ENCODE assay signal across 8 mouse cellular contexts in genomic region chr2:132846407-132847358, GRCm38 (mm10). TPM values are rescaled to one million over a fixed set of nuclear protein-coding genes. Genes with fewer than 3 reads are reported as not detected.
DNase-seq lines count a peak whose midpoint lies in the region; ATAC-seq and TF ChIP-seq lines count a peak whose summit lies in the region.

Crls1 (plus strand) TSS chr2:132846666.

- peak; percentile 82 for ATAC-seq in embryonic facial prominence, embryonic 13.5 days (ENCODE audit: insufficient number of reproducible peaks, insufficient read depth, low FRiP score, low TSS enrichment, low read depth)
- ATAC-seq in limb, embryonic 12.5 days (ENCODE audit: insufficient number of reproducible peaks, insufficient read depth, low FRiP score, low TSS enrichment, low read depth) = peak; percentile 90
- peak; percentile 96 for ATAC-seq in midbrain, embryonic 15.5 days (replicated peaks)

- no peaks in the 10 kb centered on the region for H3K27me3 ChIP-seq in embryonic facial prominence, embryonic 13.5 days
- H3K27me3 ChIP-seq in kidney, adult 2 months (replicated peaks; ENCODE audit: control insufficient read depth, insufficient read depth, low read length) = no peaks in the 10 kb centered on the region
- H3K27me3 ChIP-seq in limb, embryonic 12.5 days = no peaks in the 10 kb centered on the region
- H3K27me3 ChIP-seq in midbrain, embryonic 15.5 days (replicated peaks) = no peaks in the 10 kb centered on the region
- no peaks in the 10 kb centered on the region for H3K27me3 ChIP-seq in spleen, adult 2 months (ENCODE audit: control insufficient read depth, insufficient read depth, low read length)

- under 1% methylated on average over 75 of the region's 96 CpGs for WGBS in embryonic facial prominence, embryonic 13.5 days
- under 1% methylated on average over 92 of the region's 96 CpGs for WGBS in kidney, adult 2 months
- under 1% methylated on average over 89 of the region's 96 CpGs for WGBS in limb, embryonic 12.5 days
- WGBS in midbrain, embryonic 15.5 days = under 1% methylated on average over 91 of the region's 96 CpGs
- under 1% methylated on average over 96 of the region's 96 CpGs for WGBS in spleen, adult 2 months

- H3K9me3 ChIP-seq in embryonic facial prominence, embryonic 13.5 days = no peaks in the 10 kb centered on the region
- no peaks in the 10 kb centered on the region for H3K9me3 ChIP-seq in limb, embryonic 12.5 days
- H3K9me3 ChIP-seq in midbrain, embryonic 15.5 days = no peaks in the 10 kb centered on the region

- peak within 1 kb of the TSS; percentile 86 for H3K9ac ChIP-seq in embryonic facial prominence, embryonic 13.5 days
- peak within 1 kb of the TSS; percentile 96 for H3K9ac ChIP-seq in limb, embryonic 12.5 days (replicated peaks)
- peak within 1 kb of the TSS; percentile 77 for H3K9ac ChIP-seq in midbrain, embryonic 15.5 days

- TF ChIP-seq CTCF in kidney, adult 2 months (conservative IDR thresholded peaks at IDR 0.05; ENCODE audit: insufficient read depth, insufficient read length, low read depth, low read length) = peak; percentile 97
- TF ChIP-seq CTCF in spleen, adult 2 months (IDR thresholded peaks at IDR 0.05; ENCODE audit: extremely low read depth, insufficient read depth, insufficient read length, insufficient replicate concordance) = peak; percentile 99

- peak within 1 kb of the TSS; percentile 79 for H3K27ac ChIP-seq in embryonic facial prominence, embryonic 13.5 days
- H3K27ac ChIP-seq in kidney, adult 2 months (ENCODE audit: insufficient read depth, low read depth, low read length) = peak within 1 kb of the TSS; percentile 49; the same call in 1 of the 2 replicates
- peak within 1 kb of the TSS; percentile 86 for H3K27ac ChIP-seq in limb, embryonic 12.5 days
- peak within 1 kb of the TSS; percentile 83 for H3K27ac ChIP-seq in midbrain, embryonic 15.5 days
- peak within 1 kb of the TSS; percentile 60 for H3K27ac ChIP-seq in spleen, adult 2 months (ENCODE audit: insufficient read depth, low read length)

- peak within 1 kb of the TSS; percentile 63 for H3K4me2 ChIP-seq in embryonic facial prominence, embryonic 13.5 days
- peak within 1 kb of the TSS; percentile 65 for H3K4me2 ChIP-seq in limb, embryonic 12.5 days
- peak within 1 kb of the TSS; percentile 70 for H3K4me2 ChIP-seq in midbrain, embryonic 15.5 days

- H3K36me3 ChIP-seq in embryonic facial prominence, embryonic 13.5 days = peaks cover 21% of the 10 kb centered on the region
- H3K36me3 ChIP-seq in kidney, adult 2 months (ENCODE audit: control insufficient read depth, insufficient read depth, low read length) = no peaks in the 10 kb centered on the region; the same call in 1 of the 2 replicates
- H3K36me3 ChIP-seq in limb, embryonic 12.5 days = peaks cover 18% of the 10 kb centered on the region
- peaks cover 4% of the 10 kb centered on the region for H3K36me3 ChIP-seq in midbrain, embryonic 15.5 days (replicated peaks)
- H3K36me3 ChIP-seq in spleen, adult 2 months (ENCODE audit: control insufficient read depth, insufficient read depth, low read length) = no peaks in the 10 kb centered on the region

- no peak for TF ChIP-seq POLR2A in kidney, adult 2 months (IDR thresholded peaks at IDR 0.05; ENCODE audit: low read depth, low read length)
- TF ChIP-seq POLR2A in spleen, adult 2 months (IDR thresholded peaks at IDR 0.05; ENCODE audit: low read depth, low read length) = peak; percentile 54; the same call in 1 of the 2 replicates

- DNase-seq in 3134 (ENCODE audit: extremely low read depth, insufficient read length, low spot score) = peak; percentile 100
- peak; percentile 95 to 97 for DNase-seq in adrenal gland, postnatal 36 days
- peak; percentile 95 to 99 for DNase-seq in heart, adult 18-20 months
- DNase-seq in kidney, adult 2 months = peak; percentile 97
- peak; percentile 90 to 95 for DNase-seq in spleen, adult 2 months (ENCODE audit: low read depth in 1 of 2, low spot score in 2 of 2)

- H3K4me1 ChIP-seq in embryonic facial prominence, embryonic 13.5 days = peaks cover 13% of the 10 kb centered on the region
- peaks cover 12% of the 10 kb centered on the region for H3K4me1 ChIP-seq in kidney, adult 2 months (ENCODE audit: control insufficient read depth, insufficient read depth, low read length)
- peaks cover 14% of the 10 kb centered on the region for H3K4me1 ChIP-seq in limb, embryonic 12.5 days (replicated peaks)
- H3K4me1 ChIP-seq in midbrain, embryonic 15.5 days = peaks cover 18% of the 10 kb centered on the region
- peaks cover 5% of the 10 kb centered on the region; the same call in 1 of the 2 replicates for H3K4me1 ChIP-seq in spleen, adult 2 months (ENCODE audit: control insufficient read depth, insufficient read depth, insufficient read length)

- peak within 1 kb of the TSS; percentile 94 for H3K4me3 ChIP-seq in embryonic facial prominence, embryonic 13.5 days
- H3K4me3 ChIP-seq in kidney, adult 2 months (ENCODE audit: insufficient read depth, low read depth, low read length) = peak within 1 kb of the TSS; percentile 76
- H3K4me3 ChIP-seq in limb, embryonic 12.5 days (replicated peaks) = peak within 1 kb of the TSS; percentile 95
- H3K4me3 ChIP-seq in midbrain, embryonic 15.5 days = peak within 1 kb of the TSS; percentile 70
- H3K4me3 ChIP-seq in spleen, adult 2 months (ENCODE audit: extremely low read depth, insufficient read depth, insufficient read length) = peak within 1 kb of the TSS; percentile 96

RNA-seq across cellular contexts. Expression of gene Crls1, which starts in this region (rescaled TPM):
- total RNA-seq in adrenal gland, postnatal 36 days (2021) = 100 to 1,000 TPM; 103 to 125 TPM
- polyA plus RNA-seq in embryonic facial prominence, embryonic 13.5 days (2015; fragmentation: Nextera tagmentation; extraction: Ambion mirVana) = 10.5 and 15.6 TPM in 2 replicates
- total RNA-seq in heart, adult 18-20 months (2021) = 10 to 100 TPM; 23.2 to 30.1 TPM
- polyA plus RNA-seq in kidney, adult 2 months (2012; rRNA removed) = 32.6 and 37.4 TPM in 2 replicates
- 26.9 and 31.9 TPM in 2 replicates for polyA plus RNA-seq in limb, embryonic 12.5 days (2016; fragmentation: Nextera tagmentation; extraction: Ambion mirVana)
- 14.7 and 18.0 TPM in 2 replicates for polyA plus RNA-seq in midbrain, embryonic 15.5 days (2015; fragmentation: Nextera tagmentation; extraction: Ambion mirVana)
- 10.3 and 20.0 TPM in 2 replicates for polyA plus RNA-seq in spleen, adult 2 months (2012; rRNA removed)

Comparison
In these comparisons a context has a peak if more than half of its experiments do, and no peak if none do; other contexts are left out.
1. Peak in every context shown above with its lines: DNase-seq, ATAC-seq, H3K4me3 ChIP-seq and H3K27ac ChIP-seq.